Mouse (Mus musculus): Measurements from ENCODE around the gene Plekhg4. TPM values are rescaled to one million over a fixed set of nuclear protein-coding genes. Genes with fewer than 3 reads are reported as not detected.

Plekhg4 gene
- polyA plus RNA-seq, 1 experiment from 2014 or later, result 0.19 TPM

GRCm38 (mm10) chr8:105378673-105379072 lies 5.6 kb downstream of the Plekhg4 start:
- ATAC-seq (replicated peaks; ENCODE audit: low FRiP score, low TSS enrichment, low read depth) (no peak), DNase-seq (ENCODE audit: low spot score) (no peak)
- H3K36me3 ChIP-seq (ENCODE audit: control insufficient read depth, insufficient read depth, low read length), result no peaks in the 10 kb centered on the region
- H3K27ac ChIP-seq (ENCODE audit: low read depth), result no peak overlapping the region
- H3K9ac ChIP-seq (ENCODE audit: low read length), result no peak overlapping the region
- 0 out of 2 replicates have a peak, but pooled peaks cover 6% of the 10 kb centered on the region for H3K4me1 ChIP-seq (replicated peaks; ENCODE audit: control insufficient read depth, insufficient read depth, low read length)
- H3K27me3 ChIP-seq (replicated peaks; ENCODE audit: control insufficient read depth, insufficient read depth, low read length), result no peaks in the 10 kb centered on the region
- no peak overlapping the region for H3K4me2 ChIP-seq (ENCODE audit: low read length)
- H3K9me3 ChIP-seq (ENCODE audit: control insufficient read depth, low read length), result peaks cover 3% of the 10 kb centered on the region; the same call in 1 of the 2 replicates
- WGBS, result 63% methylated on average over 19 of the region's 19 CpGs
- H3K4me3 ChIP-seq (ENCODE audit: low read depth, low read length), result no peak overlapping the region

GRCm38 (mm10) chr8:105380308-105380707 lies 7.2 kb downstream of the Plekhg4 start:
- ATAC-seq (replicated peaks; ENCODE audit: low FRiP score, low TSS enrichment, low read depth), result no peak
- H3K4me3 ChIP-seq (ENCODE audit: low read depth, low read length), result no peak overlapping the region
- H3K27ac ChIP-seq (ENCODE audit: low read depth), result no peak overlapping the region
- no peaks in the 10 kb centered on the region for H3K36me3 ChIP-seq (ENCODE audit: control insufficient read depth, insufficient read depth, low read length)
- 81% methylated on average over 12 of the region's 12 CpGs for WGBS
- H3K9me3 ChIP-seq (ENCODE audit: control insufficient read depth, low read length), result no peaks in the 10 kb centered on the region
- no peak overlapping the region for H3K4me2 ChIP-seq (ENCODE audit: low read length)
- H3K4me1 ChIP-seq (replicated peaks; ENCODE audit: control insufficient read depth, insufficient read depth, low read length), result 0 out of 2 replicates have a peak, but pooled peaks cover 6% of the 10 kb centered on the region
- no peak overlapping the region for H3K9ac ChIP-seq (ENCODE audit: low read length)
- no peak for DNase-seq (ENCODE audit: low spot score)
- H3K27me3 ChIP-seq (replicated peaks; ENCODE audit: control insufficient read depth, insufficient read depth, low read length), result no peaks in the 10 kb centered on the region

GRCm38 (mm10) chr8:105384070-105384469 lies 11.0 kb downstream of the Plekhg4 start:
- H3K36me3 ChIP-seq (ENCODE audit: control insufficient read depth, insufficient read depth, low read length), result no peaks in the 10 kb centered on the region
- no peak overlapping the region for H3K9ac ChIP-seq (ENCODE audit: low read length)
- DNase-seq (ENCODE audit: low spot score), result no peak
- WGBS, result 99% methylated on average over 2 of the region's 2 CpGs
- ATAC-seq (replicated peaks; ENCODE audit: low FRiP score, low TSS enrichment, low read depth), result no peak
- no peak overlapping the region for H3K4me2 ChIP-seq (ENCODE audit: low read length)
- no peaks in the 10 kb centered on the region for H3K9me3 ChIP-seq (ENCODE audit: control insufficient read depth, low read length)
- no peak overlapping the region for H3K4me3 ChIP-seq (ENCODE audit: low read depth, low read length)
- no peaks in the 10 kb centered on the region for H3K27me3 ChIP-seq (replicated peaks; ENCODE audit: control insufficient read depth, insufficient read depth, low read length)
- no peak overlapping the region for H3K27ac ChIP-seq (ENCODE audit: low read depth)
- H3K4me1 ChIP-seq (replicated peaks; ENCODE audit: control insufficient read depth, insufficient read depth, low read length), result no peaks in the 10 kb centered on the region

GRCm38 (mm10) chr8:105387151-105387550 lies 14.1 kb downstream of the Plekhg4 start:
- Histone ChIP-seq H3K4me1 (replicated peaks; ENCODE audit: control insufficient read depth, insufficient read depth, low read length) (no peaks in the 10 kb centered on the region), H3K27ac (ENCODE audit: low read depth) (no peak overlapping the region), H3K9ac (ENCODE audit: low read length) (no peak overlapping the region), H3K4me3 (ENCODE audit: low read depth, low read length) (no peak overlapping the region), H3K27me3 (replicated peaks; ENCODE audit: control insufficient read depth, insufficient read depth, low read length) (no peaks in the 10 kb centered on the region), H3K36me3 (ENCODE audit: control insufficient read depth, insufficient read depth, low read length) (no peaks in the 10 kb centered on the region), H3K4me2 (ENCODE audit: low read length) (no peak overlapping the region), H3K9me3 (ENCODE audit: control insufficient read depth, low read length) (no peaks in the 10 kb centered on the region)
- ATAC-seq (replicated peaks; ENCODE audit: low FRiP score, low TSS enrichment, low read depth), result no peak
- no peak for DNase-seq (ENCODE audit: low spot score)
- WGBS, result 56% methylated on average over 1 of the region's 1 CpGs

- H3K9ac ChIP-seq (ENCODE audit: low read length), result no peak overlapping the region
- ATAC-seq (replicated peaks; ENCODE audit: low FRiP score, low TSS enrichment, low read depth) (no peak), DNase-seq (ENCODE audit: low spot score) (no peak)
- no peaks in the 10 kb centered on the region for H3K27me3 ChIP-seq (replicated peaks; ENCODE audit: control insufficient read depth, insufficient read depth, low read length)
- no peak overlapping the region for H3K4me3 ChIP-seq (ENCODE audit: low read depth, low read length)
- 58% methylated on average over 6 of the region's 6 CpGs for WGBS
- no peaks in the 10 kb centered on the region for H3K4me1 ChIP-seq (replicated peaks; ENCODE audit: control insufficient read depth, insufficient read depth, low read length)
- no peak overlapping the region for H3K27ac ChIP-seq (ENCODE audit: low read depth)
- no peaks in the 10 kb centered on the region for H3K36me3 ChIP-seq (ENCODE audit: control insufficient read depth, insufficient read depth, low read length)
- H3K9me3 ChIP-seq (ENCODE audit: control insufficient read depth, low read length), result no peaks in the 10 kb centered on the region
- H3K4me2 ChIP-seq (ENCODE audit: low read length), result no peak overlapping the region
Measured at GRCm38 (mm10) chr8:105389096-105389495, 16.0 kb downstream of the Plekhg4 start.

GRCm38 (mm10) chr8:105393089-105393787 lies 20.2 kb downstream of the Plekhg4 start:
- ATAC-seq (replicated peaks; ENCODE audit: low FRiP score, low TSS enrichment, low read depth) (no peak), DNase-seq (ENCODE audit: low spot score) (no peak)
- no peaks in the 10 kb centered on the region for H3K9me3 ChIP-seq (ENCODE audit: control insufficient read depth, low read length)
- H3K27me3 ChIP-seq (replicated peaks; ENCODE audit: control insufficient read depth, insufficient read depth, low read length), result no peaks in the 10 kb centered on the region
- H3K27ac ChIP-seq (ENCODE audit: low read depth), result no peak overlapping the region
- H3K4me3 ChIP-seq (ENCODE audit: low read depth, low read length), result no peak overlapping the region
- no peaks in the 10 kb centered on the region for H3K4me1 ChIP-seq (replicated peaks; ENCODE audit: control insufficient read depth, insufficient read depth, low read length)
- no peak overlapping the region for H3K9ac ChIP-seq (ENCODE audit: low read length)
- no peaks in the 10 kb centered on the region for H3K36me3 ChIP-seq (ENCODE audit: control insufficient read depth, insufficient read depth, low read length)
- H3K4me2 ChIP-seq (ENCODE audit: low read length), result no peak overlapping the region
- WGBS, result 89% methylated on average over 12 of the region's 12 CpGs

GRCm38 (mm10) chr8:105393915-105394314 lies 20.8 kb downstream of the Plekhg4 start:
- Histone ChIP-seq H3K4me2 (ENCODE audit: low read length) (no peak overlapping the region), H3K9me3 (ENCODE audit: control insufficient read depth, low read length) (no peaks in the 10 kb centered on the region), H3K9ac (ENCODE audit: low read length) (no peak overlapping the region), H3K27ac (ENCODE audit: low read depth) (no peak overlapping the region), H3K36me3 (ENCODE audit: control insufficient read depth, insufficient read depth, low read length) (no peaks in the 10 kb centered on the region), H3K27me3 (replicated peaks; ENCODE audit: control insufficient read depth, insufficient read depth, low read length) (no peaks in the 10 kb centered on the region), H3K4me3 (ENCODE audit: low read depth, low read length) (no peak overlapping the region), H3K4me1 (replicated peaks; ENCODE audit: control insufficient read depth, insufficient read depth, low read length) (no peaks in the 10 kb centered on the region)
- no peak for DNase-seq (ENCODE audit: low spot score)
- 69% methylated on average over 7 of the region's 7 CpGs for WGBS
- no peak for ATAC-seq (replicated peaks; ENCODE audit: low FRiP score, low TSS enrichment, low read depth)

GRCm38 (mm10) chr8:105397747-105398146 lies 24.7 kb downstream of the Plekhg4 start:
- ATAC-seq (replicated peaks; ENCODE audit: low FRiP score, low TSS enrichment, low read depth) (no peak), DNase-seq (ENCODE audit: low spot score) (no peak)
- H3K36me3 ChIP-seq (ENCODE audit: control insufficient read depth, insufficient read depth, low read length), result no peaks in the 10 kb centered on the region
- H3K9ac ChIP-seq (ENCODE audit: low read length), result no peak overlapping the region
- H3K4me3 ChIP-seq (ENCODE audit: low read depth, low read length), result no peak overlapping the region
- H3K4me2 ChIP-seq (ENCODE audit: low read length), result no peak overlapping the region
- H3K9me3 ChIP-seq (ENCODE audit: control insufficient read depth, low read length), result 0 out of 2 replicates have a peak, but pooled peaks cover 4% of the 10 kb centered on the region
- WGBS, result 34% methylated on average over 3 of the region's 3 CpGs
- H3K27me3 ChIP-seq (replicated peaks; ENCODE audit: control insufficient read depth, insufficient read depth, low read length), result no peaks in the 10 kb centered on the region
- H3K27ac ChIP-seq (ENCODE audit: low read depth), result no peak overlapping the region
- H3K4me1 ChIP-seq (replicated peaks; ENCODE audit: control insufficient read depth, insufficient read depth, low read length), result no peaks in the 10 kb centered on the region

- no peak for DNase-seq (ENCODE audit: low spot score)
- WGBS, result 84% methylated on average over 5 of the region's 5 CpGs
- H3K4me1 ChIP-seq (replicated peaks; ENCODE audit: control insufficient read depth, insufficient read depth, low read length), result no peaks in the 10 kb centered on the region
Measured at GRCm38 (mm10) chr8:105400016-105400415, 26.9 kb downstream of the Plekhg4 start.

More at GRCm38 (mm10) chr8:105400016-105400415, 26.9 kb downstream of the Plekhg4 start:
- 0 out of 2 replicates have a peak, but pooled peaks cover 4% of the 10 kb centered on the region for H3K9me3 ChIP-seq (ENCODE audit: control insufficient read depth, low read length)
- no peak overlapping the region for H3K27ac ChIP-seq (ENCODE audit: low read depth)
- no peaks in the 10 kb centered on the region for H3K27me3 ChIP-seq (replicated peaks; ENCODE audit: control insufficient read depth, insufficient read depth, low read length)
- H3K4me2 ChIP-seq (ENCODE audit: low read length), result no peak overlapping the region
- ATAC-seq (replicated peaks; ENCODE audit: low FRiP score, low TSS enrichment, low read depth), result no peak
- no peaks in the 10 kb centered on the region for H3K36me3 ChIP-seq (ENCODE audit: control insufficient read depth, insufficient read depth, low read length)
- H3K4me3 ChIP-seq (ENCODE audit: low read depth, low read length), result no peak overlapping the region
- H3K9ac ChIP-seq (ENCODE audit: low read length), result no peak overlapping the region
